Mouse (Mus musculus) limb, embryonic 10.5 days (tissue): Measurements from ENCODE around the gene Mfap5. TPM values are rescaled to one million over a fixed set of nuclear protein-coding genes. Genes with fewer than 3 reads are reported as not detected.
"Not testable (repeated sequence)": the region's sequence is repeated elsewhere in the genome, so short reads cannot be mapped to it uniquely, and the experiment has no call there.

ENCODE experiments used
- DNase-seq: peaks from one replicate; pipeline ENCODE4 v3.0.0-alpha.2; 2017; ENCODE audit warnings: low spot score
- H3K27ac ChIP-seq: fragments of 300-500 bp; sonication (generic); 2 replicates; pipeline ENCODE4 v1.5.1; 2016; ENCODE audit warnings: mild to moderate bottlenecking
- H3K27me3 ChIP-seq: fragments of 300-500 bp; sonication (generic); 2 replicates; pipeline ENCODE4 v1.6.1; 2016; ENCODE audit warnings: low read depth, mild to moderate bottlenecking; ENCODE audit not compliant: poor library complexity, severe bottlenecking
- H3K36me3 ChIP-seq: fragments of 300-500 bp; sonication (generic); 2 replicates; pipeline ENCODE4 v1.6.1; 2016; ENCODE audit warnings: mild to moderate bottlenecking, moderate library complexity
- H3K4me1 ChIP-seq: fragments of 300-500 bp; sonication (generic); 2 replicates; pipeline ENCODE4 v1.6.1; 2016
- H3K4me3 ChIP-seq: fragments of 300-500 bp; sonication (generic); 2 replicates; pipeline ENCODE4 v1.5.1; 2016; ENCODE audit warnings: mild to moderate bottlenecking, moderate library complexity
- H3K9me3 ChIP-seq: fragments of 300-500 bp; sonication (generic); replicated peaks from 2 replicates; pipeline ENCODE4 v1.6.1; 2016; ENCODE audit warnings: mild to moderate bottlenecking
- WGBS: fragments of 180-500 bp; shearing (Covaris S2); methylation state at CpG from one replicate; pipeline ENCODE4 v1.1.7; 2016; 5-methylcytosine and 5-hydroxymethylcytosine counted together
- polyA plus RNA-seq: library from polyadenylated mRNA; unstranded; fragments of >200 nt; fragmentation: Nextera tagmentation; extraction: Ambion mirVana; gene quantifications from 2 replicates; pipeline ENCODE4 v1.2.1, GENCODE M21; 2016

Mfap5 gene
- polyA plus RNA-seq, 1 experiment from 2014 or later = 0.51 TPM

DNA sequence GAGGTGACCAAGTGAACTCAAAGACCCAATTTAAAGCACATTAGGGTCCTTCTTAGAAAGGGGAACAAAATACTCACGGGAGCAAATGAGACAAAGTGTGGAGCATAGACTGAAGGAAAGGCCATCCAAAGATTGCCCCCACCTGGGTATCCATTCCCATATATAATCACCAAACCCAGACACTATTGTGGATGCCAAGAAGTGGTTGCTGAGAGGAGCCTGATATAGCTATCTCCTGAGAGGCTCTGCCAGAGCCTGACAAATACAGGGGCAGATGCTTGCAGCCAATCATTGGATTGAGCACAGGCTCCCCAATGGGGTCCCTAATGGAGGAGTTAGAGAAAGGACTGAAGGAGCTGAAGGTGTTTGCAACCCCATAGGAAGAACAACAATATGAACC lies 69.4 kb downstream of the Mfap5 start:
- H3K27me3 ChIP-seq, H3K9me3 ChIP-seq, H3K4me3 ChIP-seq, H3K4me1 ChIP-seq, DNase-seq, H3K27ac ChIP-seq, H3K36me3 ChIP-seq: not testable (repeated sequence)
- WGBS = 96% methylated on average over 1 of the region's 1 CpGs

DNA sequence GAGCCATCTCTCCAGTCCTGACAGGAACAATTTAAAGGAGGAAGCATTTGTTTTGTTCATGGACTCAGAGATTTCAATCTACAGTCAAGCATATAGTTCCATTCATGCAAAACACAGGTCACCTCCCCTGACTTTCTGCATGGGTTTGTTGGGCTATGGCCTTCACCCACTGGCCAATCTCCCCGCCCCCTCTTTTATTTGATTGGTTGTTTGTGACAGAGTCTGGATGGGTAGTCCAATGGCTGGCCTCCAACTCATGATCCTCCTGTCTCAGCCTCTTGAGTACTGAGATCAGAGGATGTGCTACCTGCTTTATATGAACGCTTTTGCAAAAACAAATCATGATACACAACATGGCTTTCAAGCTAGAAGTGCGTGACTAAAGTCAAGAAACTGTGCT lies 71.4 kb downstream of the Mfap5 start:
- no peak for DNase-seq
- no peaks in the 10 kb centered on the region for H3K27me3 ChIP-seq
- H3K27ac ChIP-seq = no peak overlapping the region
- H3K36me3 ChIP-seq = no peaks in the 10 kb centered on the region
- H3K4me1 ChIP-seq = no peaks in the 10 kb centered on the region
- H3K4me3 ChIP-seq = no peak overlapping the region
- H3K9me3 ChIP-seq = no peaks in the 10 kb centered on the region
- WGBS = 93% methylated on average over 3 of the region's 3 CpGs

Other genes starting within 250 kb of the Mfap5 start
- gene Klrg1, start 223.0 kb upstream of the Mfap5 start, polyA plus RNA-seq = 0.20 TPM in 1 of 2 replicates, not detected in the other
- gene M6pr, start 197.1 kb upstream of the Mfap5 start, polyA plus RNA-seq = 85.7 and 97.8 TPM in 2 replicates
- gene Phc1, start 165.3 kb upstream of the Mfap5 start, polyA plus RNA-seq = 33.6 and 37.4 TPM in 2 replicates
- gene Rimklb, start 7.1 kb upstream of the Mfap5 start, polyA plus RNA-seq = 39.4 and 49.3 TPM in 2 replicates
- 0.28 TPM in 1 of 2 replicates, not detected in the other for gene Aicda, start 48.0 kb downstream of the Mfap5 start, polyA plus RNA-seq
- 0.63 and 1.5 TPM in 2 replicates for gene Apobec1, start 96.6 kb downstream of the Mfap5 start, polyA plus RNA-seq
- gene Gdf3, start 104.2 kb downstream of the Mfap5 start, polyA plus RNA-seq = not detected in 2 replicates
- not detected in 2 replicates for gene Dppa3, start 120.6 kb downstream of the Mfap5 start, polyA plus RNA-seq
- 0.11 TPM in 1 of 2 replicates, not detected in the other for gene Nanog, start 201.6 kb downstream of the Mfap5 start, polyA plus RNA-seq